Comparison of ENCODE assay signal across 26 mouse cellular contexts in the genomic region with DNA sequence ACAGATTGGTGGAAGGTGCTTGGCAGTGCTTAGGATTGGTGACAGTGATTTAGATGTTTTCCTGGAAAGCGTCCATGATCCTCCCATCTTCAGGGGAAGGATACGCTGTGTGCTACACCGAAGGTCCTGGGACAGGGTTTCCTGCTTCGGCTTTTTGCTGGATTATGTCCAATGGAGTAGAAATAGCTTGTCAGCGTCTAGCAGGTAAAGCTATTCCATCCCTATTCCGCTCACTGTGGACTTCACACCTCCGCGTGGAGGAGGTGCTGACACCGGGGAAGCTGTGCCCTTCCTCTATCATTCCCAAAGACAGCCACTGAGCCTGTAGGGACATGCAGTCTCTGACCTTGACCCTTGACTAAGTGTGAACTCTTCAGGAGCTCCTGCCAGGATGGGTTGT. TPM values are rescaled to one million over a fixed set of nuclear protein-coding genes. Genes with fewer than 3 reads are reported as not detected.
DNase-seq lines count a peak whose midpoint lies in the region; ATAC-seq and TF ChIP-seq lines count a peak whose summit lies in the region.
"Had no signal": no experiment of that assay in that cellular context is flagged by ENCODE, and none has a peak within 500 bp of the region (broad histone marks: within the 10 kb centered on the region; RNA-seq: fewer than 3 reads in every experiment).

No protein-coding gene starts in this region.

- peak; percentile 52 for TF ChIP-seq EP300 in lung, postnatal 0 days (IDR thresholded peaks at IDR 0.05)

- DNase-seq in gastrocnemius, adult 2 months, result no peak
- DNase-seq in gastrocnemius, adult 8-10 months (ENCODE audit: low spot score in 2 of 2), result no peak
- peak; percentile 31 for DNase-seq in lung, embryonic 14.5 days
- DNase-seq in lung, postnatal 4 days, result no peak
- no peak for DNase-seq in lung, postnatal 0 days (ENCODE audit: low spot score)
- DNase-seq: B cell, adult 2 months; cerebellum, adult 18-20 months; heart, adult 2 months; right cerebral cortex, postnatal 14 days; thymus, adult 2 months had no signal

- intact Hi-C loops in gastrocnemius, adult 2 months (cut with DNase I), result no loop called here

- H3K27ac ChIP-seq in gastrocnemius, adult 2 months, result peak overlapping the region; percentile 25; the same call in 1 of the 2 replicates
- no peak overlapping the region for H3K27ac ChIP-seq in lung, embryonic 14.5 days (ENCODE audit: low read depth)
- no peak overlapping the region for H3K27ac ChIP-seq in lung, postnatal 0 days (ENCODE audit: low read length)
- H3K27ac ChIP-seq in midbrain, embryonic 16.5 days (ENCODE audit: low read length), result no peak overlapping the region
- H3K27ac ChIP-seq: heart, adult 2 months; hindbrain, embryonic 12.5 days; intestine, embryonic 15.5 days; limb, embryonic 12.5 days; liver, embryonic 14.5 days; midbrain, embryonic 15.5 days; stomach, embryonic 15.5 days had no signal

- H3K9me3 ChIP-seq in lung, embryonic 14.5 days (ENCODE audit: low read depth, low read length), result no peaks in the 10 kb centered on the region
- no peaks in the 10 kb centered on the region for H3K9me3 ChIP-seq in lung, postnatal 0 days (ENCODE audit: low read length)
- H3K9me3 ChIP-seq in midbrain, embryonic 16.5 days (replicated peaks; ENCODE audit: control insufficient read depth, low read length, poor library complexity, severe bottlenecking), result no peaks in the 10 kb centered on the region
- H3K9me3 ChIP-seq: hindbrain, embryonic 12.5 days; intestine, embryonic 15.5 days; limb, embryonic 12.5 days; megakaryocyte, embryonic 14.5 days; midbrain, embryonic 15.5 days; stomach, embryonic 15.5 days had no signal

- TF ChIP-seq CTCF in gastrocnemius, adult 2 months (IDR thresholded peaks at IDR 0.05), result no peak
- no peak for TF ChIP-seq CTCF in lung, embryonic 14.5 days (IDR thresholded peaks at IDR 0.05; ENCODE audit: low read depth)
- TF ChIP-seq CTCF in lung, postnatal 0 days (IDR thresholded peaks at IDR 0.05), result no peak

- H3K4me2 ChIP-seq in lung, embryonic 14.5 days, result no peak overlapping the region
- H3K4me2 ChIP-seq in lung, postnatal 0 days (replicated peaks; ENCODE audit: low read depth, low read length), result no peak overlapping the region
- no peak overlapping the region for H3K4me2 ChIP-seq in midbrain, embryonic 16.5 days (ENCODE audit: low read length)
- H3K4me2 ChIP-seq: hindbrain, embryonic 12.5 days; intestine, embryonic 15.5 days; limb, embryonic 12.5 days; midbrain, embryonic 15.5 days; stomach, embryonic 15.5 days had no signal

- no peaks in the 10 kb centered on the region for H3K4me1 ChIP-seq in lung, embryonic 14.5 days (ENCODE audit: insufficient read depth)
- peaks cover 3% of the 10 kb centered on the region; the same call in 1 of the 2 replicates for H3K4me1 ChIP-seq in lung, postnatal 0 days (ENCODE audit: insufficient read depth, low read depth, low read length)
- peaks cover 6% of the 10 kb centered on the region; the same call in 1 of the 2 replicates for H3K4me1 ChIP-seq in midbrain, embryonic 16.5 days (ENCODE audit: control insufficient read depth, insufficient read depth, low read length)

- 64% methylated on average over 9 of the region's 9 CpGs for WGBS in lung, embryonic 14.5 days
- WGBS in lung, postnatal 0 days, result 57% methylated on average over 9 of the region's 9 CpGs
- 91% methylated on average over 9 of the region's 9 CpGs for WGBS in midbrain, embryonic 16.5 days

- H3K4me3 ChIP-seq in gastrocnemius, adult 2 months, result no peak overlapping the region
- no peak overlapping the region for H3K4me3 ChIP-seq in lung, embryonic 14.5 days (ENCODE audit: low read depth, low read length)
- no peak overlapping the region for H3K4me3 ChIP-seq in lung, postnatal 0 days (ENCODE audit: low read depth, low read length)
- no peak overlapping the region for H3K4me3 ChIP-seq in midbrain, embryonic 16.5 days (ENCODE audit: low read depth, low read length)
- H3K4me3 ChIP-seq: erythroblast, embryonic 14.5 days; heart, adult 2 months; hindbrain, embryonic 12.5 days; intestine, embryonic 15.5 days; limb, embryonic 12.5 days; megakaryocyte, embryonic 14.5 days; midbrain, embryonic 15.5 days; stomach, embryonic 15.5 days had no signal

- ATAC-seq in lung, embryonic 14.5 days (ENCODE audit: insufficient read depth), result no peak
- no peak for ATAC-seq in lung, postnatal 0 days
- ATAC-seq in midbrain, embryonic 16.5 days, result no peak
- no peak for ATAC-seq in inflammation-experienced regulatory T-cells, adult 6 months
- ATAC-seq: forebrain, embryonic 16.5 days; intestine, embryonic 15.5 days; midbrain, embryonic 15.5 days had no signal

- H3K9ac ChIP-seq in lung, embryonic 14.5 days, result no peak overlapping the region
- no peak overlapping the region for H3K9ac ChIP-seq in lung, postnatal 0 days (replicated peaks; ENCODE audit: low read depth)
- no peak overlapping the region for H3K9ac ChIP-seq in midbrain, embryonic 16.5 days (ENCODE audit: low read depth, low read length)
- H3K9ac ChIP-seq: hindbrain, embryonic 12.5 days; intestine, embryonic 15.5 days; limb, embryonic 12.5 days; liver, embryonic 14.5 days; midbrain, embryonic 15.5 days; stomach, embryonic 15.5 days had no signal

- H3K36me3 ChIP-seq in lung, embryonic 14.5 days (ENCODE audit: insufficient read depth), result no peaks in the 10 kb centered on the region
- 0 out of 2 replicates have a peak, but pooled peaks cover 4% of the 10 kb centered on the region for H3K36me3 ChIP-seq in lung, postnatal 0 days (ENCODE audit: insufficient read depth, low read length)
- no peaks in the 10 kb centered on the region for H3K36me3 ChIP-seq in midbrain, embryonic 16.5 days (ENCODE audit: control insufficient read depth, insufficient read depth, low read length)
- H3K36me3 ChIP-seq: hindbrain, embryonic 12.5 days; intestine, embryonic 15.5 days; limb, embryonic 12.5 days; midbrain, embryonic 15.5 days; stomach, embryonic 15.5 days had no signal

- peaks cover 34% of the 10 kb centered on the region for H3K27me3 ChIP-seq in lung, embryonic 14.5 days (ENCODE audit: insufficient read depth, low read length)
- peaks cover 18% of the 10 kb centered on the region for H3K27me3 ChIP-seq in lung, postnatal 0 days (replicated peaks; ENCODE audit: insufficient read depth, low read length)
- H3K27me3 ChIP-seq in midbrain, embryonic 16.5 days (ENCODE audit: control insufficient read depth, insufficient read depth, low read depth, low read length), result no peaks in the 10 kb centered on the region

RNA-seq across cellular contexts. Expression of a gene that starts 4.2 kb away (rescaled TPM):
- total RNA-seq in gastrocnemius, adult 2 months (2021), result 10 to 100 TPM; 26.5 to 30.0 TPM
- 10 to 100 TPM; 24.5 to 33.0 (median 25.0) TPM for total RNA-seq in gastrocnemius, adult 8-10 months (2022)
- 7.1 and 8.0 TPM in 2 replicates for polyA plus RNA-seq in lung, embryonic 14.5 days (2014; fragmentation: Nextera tagmentation; extraction: Ambion mirVana)
- polyA plus RNA-seq in lung, postnatal 0 days (2015; fragmentation: Nextera tagmentation; extraction: Ambion mirVana), result 16.3 and 16.6 TPM in 2 replicates
- polyA plus RNA-seq in midbrain, embryonic 16.5 days (2015; fragmentation: Nextera tagmentation; extraction: Ambion mirVana), result 37.1 and 40.2 TPM in 2 replicates
- under 1 TPM in 1 of 3 experiments, not detected in 2; 0.64 TPM for polyA plus RNA-seq in inflammation-experienced regulatory T-cells, adult 6 months (2017; shearing (Covaris generic))

RNA-seq across cellular contexts. Expression of a gene that starts 16.9 kb away (rescaled TPM):
- 10 to 100 TPM; 23.9 to 27.6 TPM for total RNA-seq in gastrocnemius, adult 2 months (2021)
- 10 to 100 TPM; 24.3 to 30.3 (median 27.0) TPM for total RNA-seq in gastrocnemius, adult 8-10 months (2022)
- polyA plus RNA-seq in lung, embryonic 14.5 days (2014; fragmentation: Nextera tagmentation; extraction: Ambion mirVana), result 33.9 and 37.5 TPM in 2 replicates
- polyA plus RNA-seq in lung, postnatal 0 days (2015; fragmentation: Nextera tagmentation; extraction: Ambion mirVana), result 31.0 and 33.0 TPM in 2 replicates
- polyA plus RNA-seq in midbrain, embryonic 16.5 days (2015; fragmentation: Nextera tagmentation; extraction: Ambion mirVana), result 27.8 and 29.5 TPM in 2 replicates
- 1 to 10 TPM; 5.3 to 6.6 (median 6.2) TPM for polyA plus RNA-seq in inflammation-experienced regulatory T-cells, adult 6 months (2017; shearing (Covaris generic))

RNA-seq across cellular contexts. Expression of a gene that starts 59.1 kb away (rescaled TPM):
- total RNA-seq in gastrocnemius, adult 2 months (2021), result not detected
- total RNA-seq in gastrocnemius, adult 8-10 months (2022), result not detected
- polyA plus RNA-seq in lung, embryonic 14.5 days (2014; fragmentation: Nextera tagmentation; extraction: Ambion mirVana), result not detected in 2 replicates
- polyA plus RNA-seq in lung, postnatal 0 days (2015; fragmentation: Nextera tagmentation; extraction: Ambion mirVana), result 3.9 and 6.5 TPM in 2 replicates
- polyA plus RNA-seq in midbrain, embryonic 16.5 days (2015; fragmentation: Nextera tagmentation; extraction: Ambion mirVana), result 2.1 and 2.4 TPM in 2 replicates
- polyA plus RNA-seq in inflammation-experienced regulatory T-cells, adult 6 months (2017; shearing (Covaris generic)), result not detected
- total RNA-seq: common myeloid progenitor, adult 5-6 weeks; gastrocnemius, adult 18-20 months; heart, adult 2 months; layer of hippocampus, postnatal 10 days had no signal
- polyA plus RNA-seq: erythroblast, embryonic 14.5 days; heart, postnatal 0 days; limb, embryonic 12.5 days; liver, embryonic 14.5 days; spleen, adult 2 months had no signal
